Mouse (Mus musculus): ENCODE results near the gene Fastkd3.
"Not testable (repeated sequence)": the region's sequence is repeated elsewhere in the genome, so short reads cannot be mapped to it uniquely, and the experiment has no call there.

The Fastkd3 gene

GRCm38 (mm10) chr13:68581747-68582516 lies at the start of gene Fastkd3, which contains the start of gene Mtrr:
TSS of gene Fastkd3 (plus strand) at chr13:68582234.
TSS of gene Mtrr (minus strand) at chr13:68582149.
- DNase-seq (ENCODE audit: low spot score in 2 of 2): peak; percentile 92 to 96

DNA sequence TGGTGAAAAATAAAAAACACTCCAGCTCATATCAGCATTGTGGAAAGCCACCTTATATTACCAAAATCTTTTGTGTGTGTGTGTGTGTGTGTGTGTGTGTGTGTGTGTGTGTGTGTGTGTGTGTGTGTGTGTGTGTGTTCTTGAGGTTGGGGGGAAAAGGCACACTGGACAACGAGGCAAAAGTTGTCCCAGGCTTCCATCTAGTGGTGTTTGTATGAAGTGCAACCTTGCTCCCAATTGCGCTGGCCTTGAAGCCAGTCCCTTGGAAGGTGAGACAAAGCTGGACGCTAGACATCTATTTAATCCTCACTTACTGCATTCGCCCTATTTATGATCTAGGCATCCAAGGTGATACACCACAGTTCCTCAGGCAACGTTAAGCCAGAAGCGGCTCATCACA lies 28.6 kb upstream of the Fastkd3 start:
- DNase-seq (ENCODE audit: low spot score in 2 of 2): not testable (repeated sequence)

- no peak for DNase-seq (ENCODE audit: low spot score in 2 of 2)
Measured at GRCm38 (mm10) chr13:68568110-68568509, 13.9 kb upstream of the Fastkd3 start.

DNA sequence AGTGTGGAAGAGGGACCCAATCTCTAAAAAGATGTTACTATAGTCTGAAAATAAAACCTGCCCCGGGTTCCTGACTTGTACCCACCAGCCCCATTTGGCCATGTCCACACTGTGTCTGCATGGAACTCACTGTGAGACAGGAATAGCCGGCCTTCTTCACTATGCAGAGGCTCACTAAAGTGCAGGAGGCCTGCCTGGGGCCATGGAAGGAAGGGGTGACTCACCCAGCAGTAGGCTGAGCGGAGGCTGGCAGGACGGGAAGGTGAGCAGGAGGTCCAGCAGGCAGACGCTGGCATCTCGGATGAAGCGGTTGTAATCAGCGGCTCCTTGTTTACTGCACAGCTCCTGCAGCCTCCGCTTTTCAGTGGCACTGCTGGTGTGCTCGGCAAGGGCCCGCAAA lies 13.5 kb upstream of the Fastkd3 start:
- no peak for DNase-seq (ENCODE audit: low spot score in 2 of 2)

DNA sequence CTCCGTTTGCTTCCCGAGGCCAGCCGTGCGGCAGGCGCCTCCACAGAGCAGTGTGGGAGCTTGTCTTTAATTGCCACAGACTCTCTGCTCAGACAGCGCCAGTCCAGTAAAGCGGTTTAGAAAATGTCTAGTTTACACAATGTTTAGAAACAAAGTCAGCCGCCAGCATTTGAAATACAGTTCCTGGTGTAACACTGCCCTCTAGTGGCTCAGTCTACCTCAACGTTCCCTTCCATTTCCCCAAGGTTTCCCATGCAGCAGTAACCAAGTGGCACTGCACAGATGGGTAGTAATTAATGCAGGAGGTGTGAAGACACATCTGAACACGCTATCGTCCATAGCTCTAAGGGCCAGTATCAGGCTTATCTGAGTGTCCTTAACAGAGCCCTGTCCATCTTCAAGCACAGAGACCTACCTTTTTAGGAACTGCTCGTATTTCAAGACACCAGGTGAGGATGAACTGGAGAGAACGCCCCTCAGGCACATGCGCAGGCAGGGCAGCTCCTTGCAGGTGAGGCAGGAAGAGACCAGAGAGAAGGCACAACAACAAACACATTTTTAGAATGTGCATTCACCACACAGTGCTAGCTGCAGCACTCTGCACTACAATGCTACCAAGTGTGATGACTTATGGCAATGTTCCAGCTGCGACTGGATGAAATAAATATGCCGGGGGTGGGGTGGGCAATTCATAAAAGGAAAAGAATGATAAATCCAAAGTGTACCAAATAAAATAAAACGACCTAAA lies 12.3 kb upstream of the Fastkd3 start:
- DNase-seq (ENCODE audit: low spot score in 2 of 2): peak; percentile 24 to 25

GRCm38 (mm10) chr13:68572247-68572646 lies 9.8 kb upstream of the Fastkd3 start:
- no peak for DNase-seq (ENCODE audit: low spot score in 2 of 2)

GRCm38 (mm10) chr13:68572966-68573913 lies 8.8 kb upstream of the Fastkd3 start:
- DNase-seq (ENCODE audit: low spot score in 2 of 2): no peak

- DNase-seq (ENCODE audit: low spot score in 2 of 2): no peak
Measured at GRCm38 (mm10) chr13:68574398-68574797, 7.6 kb upstream of the Fastkd3 start.

- no peak for DNase-seq (ENCODE audit: low spot score in 2 of 2)
Measured at GRCm38 (mm10) chr13:68577945-68578344, 4.1 kb upstream of the Fastkd3 start.

DNA sequence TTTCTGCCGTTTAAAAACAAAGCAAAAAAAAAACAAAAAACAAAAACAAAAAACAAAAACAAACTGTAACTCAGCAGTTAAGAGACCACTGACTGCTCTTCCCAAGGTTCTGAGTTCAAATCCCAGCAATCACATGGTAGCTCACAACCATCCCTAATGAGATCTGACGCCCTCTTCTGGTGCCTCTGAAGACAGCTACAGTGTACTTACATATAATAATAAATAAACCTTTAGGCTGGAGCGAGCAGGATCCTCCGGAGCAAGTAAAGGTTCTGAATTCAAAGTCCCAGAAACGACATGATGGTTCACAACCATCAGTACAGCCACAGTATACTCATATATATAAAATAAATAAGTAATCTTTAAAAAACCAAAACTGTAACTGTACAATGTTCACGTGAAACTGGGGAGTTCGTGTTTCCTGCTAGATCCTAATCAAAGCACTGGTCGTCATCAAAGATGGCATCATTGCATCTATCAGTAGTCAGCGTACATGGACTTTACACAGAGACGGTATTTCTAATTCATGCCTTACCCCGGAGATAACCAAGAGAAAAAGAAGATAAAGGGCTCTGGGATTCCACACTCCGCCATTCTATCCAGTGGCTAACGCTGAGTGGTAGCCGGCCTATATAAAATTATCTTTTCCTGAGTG lies 821 bp upstream of the Fastkd3 start:
- no peak for DNase-seq (ENCODE audit: low spot score in 2 of 2)

- DNase-seq (ENCODE audit: low spot score in 2 of 2): no peak
Measured at GRCm38 (mm10) chr13:68582517-68582780, 415 bp downstream of the Fastkd3 start.

DNA sequence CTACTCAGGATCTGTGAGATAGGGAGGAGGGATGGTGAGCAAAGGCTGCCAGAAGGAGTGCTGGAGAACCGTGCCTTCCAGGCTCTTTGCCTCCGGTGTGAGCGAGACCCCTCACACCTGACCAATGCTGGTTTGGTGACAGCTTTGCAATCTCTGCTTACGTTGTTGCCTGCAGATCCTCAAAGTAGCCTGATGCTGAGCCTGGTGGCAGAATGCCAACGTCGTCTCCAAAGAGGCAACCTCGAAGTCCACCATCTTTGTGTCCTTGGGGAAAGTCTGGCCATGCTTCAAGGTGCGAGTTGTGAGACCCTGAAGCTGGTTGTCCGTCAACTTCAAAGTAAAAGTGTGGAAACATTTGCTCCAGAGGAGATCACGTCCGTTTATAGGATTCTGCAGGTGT lies 1.9 kb downstream of the Fastkd3 start:
- DNase-seq (ENCODE audit: low spot score in 2 of 2): no peak

DNA sequence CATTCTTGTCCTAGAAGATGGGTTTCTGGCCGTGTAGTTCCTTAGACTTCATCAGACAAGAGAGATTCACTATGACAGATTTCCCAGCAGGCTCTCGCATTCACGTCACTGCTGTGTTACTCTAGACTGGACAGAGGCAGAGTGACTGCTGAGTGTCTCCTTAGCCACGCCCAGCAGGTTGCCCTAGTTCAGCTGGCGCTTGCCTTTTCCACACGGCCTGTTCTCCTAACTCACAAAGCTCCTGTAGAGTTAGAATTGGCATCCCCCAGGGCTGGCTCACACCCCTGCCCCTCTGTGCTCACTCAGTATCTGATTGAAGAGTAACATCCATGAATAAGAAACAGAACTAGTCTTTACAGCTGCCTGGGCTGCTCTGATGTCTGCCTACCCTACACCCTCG lies 3.4 kb downstream of the Fastkd3 start:
- DNase-seq (ENCODE audit: low spot score in 2 of 2): no peak

DNA sequence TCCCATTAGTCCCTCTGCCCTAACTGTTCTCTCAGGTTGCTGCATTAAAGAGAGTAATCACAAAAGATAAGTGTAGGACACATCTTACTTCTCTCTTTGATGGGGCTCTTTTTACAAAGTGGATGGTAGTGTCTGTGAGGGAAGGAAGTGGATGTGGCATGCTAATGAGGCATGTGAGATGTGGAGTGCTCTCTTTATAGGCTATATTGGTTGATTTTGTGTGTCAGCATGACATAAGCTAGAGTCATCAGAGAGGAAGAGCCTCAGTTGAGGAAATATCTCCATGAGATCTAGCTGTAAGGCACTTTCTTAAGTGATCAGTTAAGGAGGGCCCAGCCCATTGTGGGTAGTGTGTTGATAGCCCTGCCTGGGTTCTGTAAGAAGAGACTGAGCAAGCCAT lies 6.3 kb downstream of the Fastkd3 start:
- DNase-seq (ENCODE audit: low spot score in 2 of 2): no peak

DNA sequence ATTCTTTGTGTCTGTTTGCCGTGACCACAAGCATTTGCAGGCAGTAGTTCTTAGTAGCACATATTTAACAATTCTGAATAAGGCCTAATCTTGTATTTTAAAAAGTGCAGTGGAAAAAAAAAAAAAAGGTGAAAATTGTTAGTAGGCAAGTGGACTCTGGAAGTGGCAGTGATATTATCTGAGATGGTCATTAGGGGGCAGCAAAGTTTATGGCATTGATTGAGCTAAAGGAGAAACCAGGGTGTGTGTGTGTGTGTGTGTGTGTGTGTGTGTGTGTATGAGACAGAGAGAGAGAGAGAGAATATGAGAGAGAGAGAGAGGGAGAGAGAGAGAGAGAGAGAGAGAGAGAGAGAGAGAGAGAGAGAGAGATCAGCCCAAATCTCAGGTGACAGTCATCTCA lies 11.8 kb downstream of the Fastkd3 start:
- no peak for DNase-seq (ENCODE audit: low spot score in 2 of 2)

DNA sequence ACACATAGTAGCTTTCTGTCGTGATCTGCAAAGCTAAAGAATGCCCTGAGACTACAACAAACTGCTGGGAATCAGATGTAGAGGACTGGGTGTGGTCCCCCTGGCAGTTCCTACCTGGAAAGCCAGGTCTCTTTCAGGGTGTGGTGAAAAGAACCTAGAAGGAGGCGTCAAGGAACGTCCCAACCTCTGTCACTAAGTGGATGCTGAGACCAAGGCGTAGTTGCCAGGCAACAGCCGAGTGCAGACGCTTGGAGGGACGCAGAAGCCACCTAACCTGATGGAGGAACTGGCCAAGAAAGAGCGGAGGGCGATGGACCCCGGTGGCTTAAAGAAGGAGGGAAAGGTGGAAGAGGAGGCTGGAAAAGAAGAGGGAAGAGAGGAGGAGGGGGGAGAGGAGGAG lies 15.2 kb downstream of the Fastkd3 start, which contains the start of gene 1700001L19Rik:
1700001L19Rik (plus strand) TSS at position 223 of the 400 bp plus-strand sequence.
- DNase-seq (ENCODE audit: low spot score in 2 of 2): no peak

DNA sequence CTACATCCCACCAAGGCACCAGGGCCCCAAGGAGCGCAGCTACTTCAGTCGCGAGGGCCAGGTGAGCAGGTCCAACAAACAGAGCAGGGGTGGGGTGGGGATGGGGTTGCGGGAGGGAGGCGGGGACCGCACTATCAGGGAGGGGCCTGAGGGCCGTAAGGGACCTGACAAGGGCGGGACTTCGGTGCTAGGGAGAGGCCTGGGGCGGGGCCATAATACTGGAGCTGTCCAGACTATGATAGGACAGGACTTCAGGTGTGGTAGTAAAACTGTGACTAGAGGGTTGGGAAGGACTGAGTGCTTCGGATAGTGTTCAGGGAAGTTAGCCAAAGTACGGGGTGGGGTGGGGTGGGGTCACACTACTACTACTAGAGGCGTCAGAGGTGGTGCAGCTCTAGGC lies 15.6 kb downstream of the Fastkd3 start:
- DNase-seq (ENCODE audit: low spot score in 2 of 2): no peak

- no peak for DNase-seq (ENCODE audit: low spot score in 2 of 2)
Measured at GRCm38 (mm10) chr13:68598953-68599352, 16.9 kb downstream of the Fastkd3 start.

DNA sequence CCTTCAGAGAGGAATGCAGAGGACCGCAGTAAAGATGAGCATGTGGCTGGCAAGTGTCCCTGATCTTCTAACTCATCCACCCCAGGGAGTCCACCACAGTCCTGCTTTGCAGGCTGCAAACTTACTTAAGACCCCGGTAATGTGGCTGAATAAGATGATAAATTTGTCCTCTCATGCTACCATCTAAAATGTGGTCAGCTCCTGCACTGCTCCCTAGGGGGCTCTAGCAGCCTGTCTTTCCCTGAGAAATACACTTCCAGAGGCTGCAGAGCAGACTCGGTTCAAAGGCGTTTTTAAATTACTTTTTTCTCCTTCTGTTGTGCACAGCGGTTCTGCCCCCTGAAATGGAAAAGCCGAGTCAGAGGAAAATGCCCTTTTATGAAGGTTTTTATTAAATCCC lies 19.1 kb downstream of the Fastkd3 start:
- DNase-seq (ENCODE audit: low spot score in 2 of 2): no peak

GRCm38 (mm10) chr13:68603085-68603484 lies 21.1 kb downstream of the Fastkd3 start:
- DNase-seq (ENCODE audit: low spot score in 2 of 2): no peak

- DNase-seq (ENCODE audit: low spot score in 2 of 2): peak in 1 of 2 experiments; percentile 15
Measured at GRCm38 (mm10) chr13:68605689-68606126, 23.7 kb downstream of the Fastkd3 start.

All from urinary bladder, adult 18-20 months (tissue).